Mouse (Mus musculus) forebrain, embryonic 11.5 days (tissue): Measurements from ENCODE around the gene Cxxc4. TPM values are rescaled to one million over a fixed set of nuclear protein-coding genes. Genes with fewer than 3 reads are reported as not detected.
"Not testable (repeated sequence)": the region's sequence is repeated elsewhere in the genome, so short reads cannot be mapped to it uniquely, and the experiment has no call there.

ENCODE experiments used
- ATAC-seq: fragments of 200-750 bp; cut with Nextera tagmentation; replicated peaks from 2 replicates; pipeline ENCODE4 v1.8.0; 2017; ENCODE audit warnings: moderate TSS enrichment; ENCODE audit not compliant: low FRiP score
- DNase-seq: peaks from one replicate; pipeline ENCODE4 v3.0.0-alpha.2; 2017; ENCODE audit warnings: low spot score
- H3K27ac ChIP-seq: fragments of 300-500 bp; sonication (generic); 2 replicates; pipeline ENCODE4 v1.5.1; 2014; ENCODE audit warnings: low read depth, low read length
- H3K27me3 ChIP-seq: fragments of 300-500 bp; sonication (generic); 2 replicates; pipeline ENCODE4 v1.6.1; 2014; ENCODE audit warnings: mild to moderate bottlenecking, low read length, mixed read lengths; ENCODE audit not compliant: control insufficient read depth, insufficient read depth
- H3K36me3 ChIP-seq: fragments of 300-500 bp; sonication (generic); 2 replicates; pipeline ENCODE4 v1.6.1; 2014; ENCODE audit warnings: mild to moderate bottlenecking, low read length, moderate library complexity, mixed read lengths; ENCODE audit not compliant: control insufficient read depth, insufficient read depth
- H3K4me1 ChIP-seq: fragments of 300-500 bp; sonication (generic); replicated peaks from 2 replicates; pipeline ENCODE4 v1.6.1; 2014; ENCODE audit warnings: low read length, mixed read lengths; ENCODE audit not compliant: control insufficient read depth, insufficient read depth
- H3K4me2 ChIP-seq: fragments of 300-500 bp; sonication (generic); 2 replicates; pipeline ENCODE4 v1.6.1; 2014; ENCODE audit warnings: low read depth, mild to moderate bottlenecking, low read length, moderate library complexity, mixed read lengths; ENCODE audit not compliant: severe bottlenecking
- H3K4me3 ChIP-seq: fragments of 300-500 bp; sonication (generic); 2 replicates; pipeline ENCODE4 v1.5.1; 2014; ENCODE audit warnings: low read depth, low read length
- H3K9ac ChIP-seq: fragments of 300-500 bp; sonication (generic); 2 replicates; pipeline ENCODE4 v1.6.1; 2014; ENCODE audit warnings: low read length
- H3K9me3 ChIP-seq: fragments of 300-500 bp; sonication (generic); 2 replicates; pipeline ENCODE4 v1.6.1; 2016; ENCODE audit warnings: low read length, mixed read lengths; ENCODE audit not compliant: control insufficient read depth
- WGBS: fragments of 180-500 bp; shearing (Covaris S2); extraction: QIAGEN DNeasy Blood & Tissue Kit; methylation state at CpG from one replicate; pipeline ENCODE4 v1.1.7; 2014; 5-methylcytosine and 5-hydroxymethylcytosine counted together
- polyA plus RNA-seq: library from polyadenylated mRNA; unstranded; fragments of >200 nt; fragmentation: Nextera tagmentation; extraction: Ambion mirVana; gene quantifications from 2 replicates; pipeline ENCODE4 v1.2.1, GENCODE M21; 2014

Cxxc4 gene
- polyA plus RNA-seq: 24.8 and 26.4 TPM in 2 replicates

GRCm38 (mm10) chr3:134236414-134237112 lies at the start of gene Cxxc4:
Cxxc4 (plus strand) TSS chr3:134236484.
- no peaks in the 10 kb centered on the region for H3K36me3 ChIP-seq
- no peak for DNase-seq
- peak within 1 kb of the TSS; percentile 66 for H3K9ac ChIP-seq
- no peaks in the 10 kb centered on the region; the same call in 1 of the 2 replicates for H3K4me1 ChIP-seq
- ATAC-seq: peak; percentile 75
- WGBS: 1% methylated on average over 17 of the region's 22 CpGs
- no peaks in the 10 kb centered on the region for H3K27me3 ChIP-seq
- peak within 1 kb of the TSS; percentile 78 for H3K4me3 ChIP-seq
- H3K27ac ChIP-seq: peak within 1 kb of the TSS; percentile 98
- no peaks in the 10 kb centered on the region for H3K9me3 ChIP-seq
- peak within 1 kb of the TSS; percentile 69 for H3K4me2 ChIP-seq

- peak overlapping the region; percentile 43; the same call in 1 of the 2 replicates for H3K4me2 ChIP-seq
- peak; percentile 64 for ATAC-seq
- WGBS: 39% methylated on average over 12 of the region's 12 CpGs
- H3K9me3 ChIP-seq: no peaks in the 10 kb centered on the region
- H3K36me3 ChIP-seq: no peaks in the 10 kb centered on the region
- H3K27ac ChIP-seq: peak overlapping the region; percentile 3; the same call in 1 of the 2 replicates
- H3K9ac ChIP-seq: no peak overlapping the region; the same call in 1 of the 2 replicates
- no peaks in the 10 kb centered on the region for H3K27me3 ChIP-seq
- no peak for DNase-seq
- H3K4me1 ChIP-seq: 0 out of 2 replicates have a peak, but pooled peaks cover 2% of the 10 kb centered on the region
- H3K4me3 ChIP-seq: peak overlapping the region; percentile 5; the same call in 1 of the 2 replicates
These were observed 47.0 kb upstream of the Cxxc4 start for GRCm38 (mm10) chr3:134188979-134189946.

- Histone ChIP-seq H3K9me3 (no peaks in the 10 kb centered on the region), H3K9ac (no peak overlapping the region; the same call in 1 of the 2 replicates), H3K4me1 (0 out of 2 replicates have a peak, but pooled peaks cover 2% of the 10 kb centered on the region), H3K36me3 (no peaks in the 10 kb centered on the region), H3K27me3 (no peaks in the 10 kb centered on the region), H3K27ac (no peak overlapping the region; the same call in 1 of the 2 replicates), H3K4me3 (peak overlapping the region; percentile 5; the same call in 1 of the 2 replicates), H3K4me2 (peak overlapping the region; percentile 43; the same call in 1 of the 2 replicates)
- ATAC-seq: peak; percentile 75
- whole genome bisulfite sequencing: 27% methylated on average over 11 of the region's 11 CpGs
- DNase-seq: peak; percentile 57
These were observed 46.2 kb upstream of the Cxxc4 start for GRCm38 (mm10) chr3:134190046-134190445.

- H3K4me3 ChIP-seq: no peak overlapping the region
- no peak for DNase-seq
- H3K9me3 ChIP-seq: no peaks in the 10 kb centered on the region
- no peak overlapping the region for H3K27ac ChIP-seq
- no peak for ATAC-seq
- WGBS: 77% methylated on average over 9 of the region's 9 CpGs
- H3K9ac ChIP-seq: no peak overlapping the region
- H3K36me3 ChIP-seq: no peaks in the 10 kb centered on the region
- no peaks in the 10 kb centered on the region for H3K27me3 ChIP-seq
- no peak overlapping the region for H3K4me2 ChIP-seq
- H3K4me1 ChIP-seq: no peaks in the 10 kb centered on the region
These were observed 36.4 kb upstream of the Cxxc4 start for GRCm38 (mm10) chr3:134199892-134200291.

GRCm38 (mm10) chr3:134206624-134207023 lies 29.7 kb upstream of the Cxxc4 start:
- Histone ChIP-seq H3K27ac (no peak overlapping the region), H3K4me2 (no peak overlapping the region), H3K36me3 (no peaks in the 10 kb centered on the region), H3K9ac (no peak overlapping the region), H3K4me1 (no peaks in the 10 kb centered on the region), H3K4me3 (no peak overlapping the region), H3K27me3 (no peaks in the 10 kb centered on the region), H3K9me3 (no peaks in the 10 kb centered on the region)
- no peak for ATAC-seq
- 88% methylated on average over 3 of the region's 3 CpGs for WGBS
- no peak for DNase-seq

- Histone ChIP-seq H3K36me3 (no peaks in the 10 kb centered on the region), H3K27ac (no peak overlapping the region), H3K9me3 (no peaks in the 10 kb centered on the region), H3K4me3 (no peak overlapping the region), H3K9ac (no peak overlapping the region), H3K27me3 (no peaks in the 10 kb centered on the region), H3K4me1 (no peaks in the 10 kb centered on the region), H3K4me2 (no peak overlapping the region)
- WGBS: 85% methylated on average over 6 of the region's 6 CpGs
- no peak for DNase-seq
- ATAC-seq: no peak
These were observed 25.3 kb upstream of the Cxxc4 start for GRCm38 (mm10) chr3:134210950-134211349.

GRCm38 (mm10) chr3:134219881-134220280 lies 16.4 kb upstream of the Cxxc4 start:
- not testable (repeated sequence) for H3K4me1 ChIP-seq, H3K27ac ChIP-seq, DNase-seq, H3K36me3 ChIP-seq, H3K9me3 ChIP-seq, H3K9ac ChIP-seq, ATAC-seq, H3K27me3 ChIP-seq, H3K4me3 ChIP-seq, H3K4me2 ChIP-seq

GRCm38 (mm10) chr3:134221002-134221401 lies 15.3 kb upstream of the Cxxc4 start:
- Histone ChIP-seq H3K4me1 (no peaks in the 10 kb centered on the region), H3K27me3 (no peaks in the 10 kb centered on the region), H3K4me3 (no peak overlapping the region), H3K27ac (no peak overlapping the region), H3K9ac (no peak overlapping the region), H3K9me3 (no peaks in the 10 kb centered on the region), H3K36me3 (no peaks in the 10 kb centered on the region), H3K4me2 (no peak overlapping the region)
- WGBS: 70% methylated on average over 2 of the region's 2 CpGs
- DNase-seq (no peak), ATAC-seq (no peak)
